Mouse (Mus musculus) spleen, postnatal 10 days (tissue): Measurements from ENCODE around the gene Klf16.

Experiments
- DNase-seq, 2 experiments: peaks; one replicate each; pipeline ENCODE4 v3.0.0; 2021 to 2022; ENCODE audit warnings: low spot score in 2 of 2

The Klf16 gene

GRCm38 (mm10) chr10:80543873-80544272, 33.2 kb downstream of the Klf16 start:
- DNase-seq: no peak

- no peak for DNase-seq
Measured at GRCm38 (mm10) chr10:80539493-80539892, 37.6 kb downstream of the Klf16 start.

- peak; percentile 97 to 100 for DNase-seq
Measured at GRCm38 (mm10) chr10:80538710-80539394, 38.3 kb downstream of the Klf16 start, which contains the start of gene Atp8b3. Gene Atp8b3 (minus strand): TSS chr10:80539124.

GRCm38 (mm10) chr10:80538180-80538579, 38.9 kb downstream of the Klf16 start:
- no peak for DNase-seq

- peak; percentile 74 to 90 for DNase-seq
Measured at GRCm38 (mm10) chr10:80535711-80536110, 41.4 kb downstream of the Klf16 start.

- peak; percentile 76 to 89 for DNase-seq
Measured at GRCm38 (mm10) chr10:80535071-80535470, 42.0 kb downstream of the Klf16 start.

GRCm38 (mm10) chr10:80533704-80534103, 43.4 kb downstream of the Klf16 start:
- DNase-seq: peak; percentile 74 to 88

- DNase-seq: peak in 1 of 2 experiments; percentile 63
Measured at GRCm38 (mm10) chr10:80532783-80533182, 44.3 kb downstream of the Klf16 start.

GRCm38 (mm10) chr10:80526172-80526571, 50.9 kb downstream of the Klf16 start:
- DNase-seq: no peak

GRCm38 (mm10) chr10:80523299-80523698, 53.8 kb downstream of the Klf16 start:
- peak in 1 of 2 experiments; percentile 58 for DNase-seq

GRCm38 (mm10) chr10:80519287-80519686, 57.8 kb downstream of the Klf16 start:
- no peak for DNase-seq
